Mouse (Mus musculus): ENCODE data around the gene Matn1.

Matn1 gene

DNA sequence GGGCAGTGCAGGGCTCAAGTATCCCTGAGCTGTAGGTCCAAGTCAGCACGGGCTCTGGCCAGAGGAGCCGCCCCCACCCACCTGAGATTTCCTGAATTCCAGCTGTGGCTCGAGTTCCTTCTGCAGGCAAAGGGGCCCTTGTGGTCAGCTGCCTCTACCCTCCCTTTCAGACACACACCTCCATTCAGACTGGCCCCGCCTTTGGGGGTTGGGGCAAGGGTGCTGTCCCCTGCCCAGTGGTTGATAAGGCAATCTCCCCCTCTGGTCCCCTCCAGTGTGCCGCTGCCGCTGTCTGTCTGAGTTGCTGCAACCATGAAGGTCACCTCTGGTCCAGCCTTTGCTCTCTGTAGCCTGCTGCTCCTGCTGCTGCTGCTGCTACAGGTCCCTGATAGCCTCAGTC is at the start of gene Matn1:
Gene Matn1, plus strand, starts transcription at position 274 of the 400 bp plus-strand sequence.
- no peak for DNase-seq (ENCODE audit: low spot score)

- no peak for DNase-seq (ENCODE audit: low spot score)
Observed at GRCm38 (mm10) chr4:130895701-130896100, 48.5 kb upstream of the Matn1 start.

GRCm38 (mm10) chr4:130896372-130896771 is 47.8 kb upstream of the Matn1 start:
- peak; percentile 41 for DNase-seq (ENCODE audit: low spot score)

- DNase-seq (ENCODE audit: low spot score) = no peak
Observed at GRCm38 (mm10) chr4:130899383-130899781, 44.8 kb upstream of the Matn1 start.

DNA sequence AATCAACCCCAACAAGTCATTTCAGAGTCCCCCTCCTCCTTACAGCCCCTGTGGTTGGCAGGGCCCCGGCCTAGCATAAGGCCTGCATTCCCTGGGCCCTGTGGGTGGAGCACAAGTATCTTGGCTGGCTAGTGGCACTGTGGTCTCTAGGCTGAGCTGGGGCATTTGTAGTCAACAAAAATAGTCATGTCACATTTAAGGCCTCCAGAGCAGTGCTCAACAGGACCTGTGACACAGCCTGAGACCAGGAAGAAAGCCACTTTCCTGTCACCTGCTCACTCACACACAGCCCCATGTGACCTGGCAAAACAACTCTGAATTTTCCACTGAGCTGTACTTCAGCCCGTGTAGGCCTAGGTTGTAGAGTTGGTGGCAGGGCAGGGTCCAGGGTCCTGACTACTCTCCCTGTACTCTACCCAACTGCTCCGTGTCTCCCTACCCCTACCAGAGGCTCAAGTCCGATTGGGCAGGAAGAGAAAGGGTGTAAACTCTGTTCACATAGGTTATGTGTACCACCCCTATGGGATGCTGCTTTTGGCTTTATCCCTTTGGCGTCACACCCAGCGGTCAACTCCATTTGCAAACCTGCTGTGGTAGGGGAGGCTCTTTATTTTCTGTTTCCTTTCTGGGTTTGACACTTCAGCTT is 44.3 kb upstream of the Matn1 start:
- no peak for DNase-seq (ENCODE audit: low spot score)

GRCm38 (mm10) chr4:130900746-130901145 is 43.4 kb upstream of the Matn1 start:
- no peak for DNase-seq (ENCODE audit: low spot score)

DNA sequence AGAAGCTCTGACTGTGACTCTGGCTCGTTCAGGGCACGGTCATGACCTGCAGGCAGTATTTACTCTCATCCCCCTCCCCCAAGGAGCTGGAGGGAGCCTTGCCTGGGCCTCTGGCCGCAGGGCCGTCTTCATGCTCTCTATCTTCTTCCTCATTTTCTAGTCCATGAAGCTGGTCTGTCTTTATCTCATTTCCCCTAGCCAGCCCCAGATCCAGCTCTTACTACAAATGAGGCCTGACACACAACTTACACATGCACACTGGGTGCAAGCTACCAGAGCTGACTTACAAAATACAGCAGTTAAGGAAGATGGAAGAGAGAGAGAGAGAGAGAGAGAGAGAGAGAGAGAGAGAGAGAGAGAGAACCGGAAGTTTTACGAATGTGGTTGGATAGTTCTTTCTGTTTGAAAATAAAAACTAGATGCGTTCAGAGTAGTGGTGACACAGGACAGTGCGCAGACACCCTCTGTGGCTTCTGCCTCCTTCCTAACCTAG is 41.9 kb upstream of the Matn1 start:
- no peak for DNase-seq (ENCODE audit: low spot score)

GRCm38 (mm10) chr4:130905025-130905424 is 39.2 kb upstream of the Matn1 start:
- DNase-seq (ENCODE audit: low spot score) = no peak

GRCm38 (mm10) chr4:130905882-130906281 is 38.3 kb upstream of the Matn1 start:
- DNase-seq (ENCODE audit: low spot score) = no peak

GRCm38 (mm10) chr4:130906296-130906695 is 37.9 kb upstream of the Matn1 start:
- DNase-seq (ENCODE audit: low spot score) = peak; percentile 62

GRCm38 (mm10) chr4:130907200-130908069 is 36.8 kb upstream of the Matn1 start:
- DNase-seq (ENCODE audit: low spot score) = no peak

GRCm38 (mm10) chr4:130908133-130908532 is 36.1 kb upstream of the Matn1 start:
- DNase-seq (ENCODE audit: low spot score) = no peak

GRCm38 (mm10) chr4:130909167-130909874 is 34.9 kb upstream of the Matn1 start:
- no peak for DNase-seq (ENCODE audit: low spot score)

- DNase-seq (ENCODE audit: low spot score) = no peak
Observed at GRCm38 (mm10) chr4:130910666-130911065, 33.5 kb upstream of the Matn1 start.

- DNase-seq (ENCODE audit: low spot score) = no peak
Observed at GRCm38 (mm10) chr4:130912626-130913025, 31.6 kb upstream of the Matn1 start.

GRCm38 (mm10) chr4:130913077-130913476 is 31.1 kb upstream of the Matn1 start, which contains the start of gene Laptm5:
Laptm5 (plus strand) TSS chr4:130913125.
- DNase-seq (ENCODE audit: low spot score) = no peak

- no peak for DNase-seq (ENCODE audit: low spot score)
Observed at GRCm38 (mm10) chr4:130913511-130913910, 30.7 kb upstream of the Matn1 start.

GRCm38 (mm10) chr4:130914011-130914410 is 30.2 kb upstream of the Matn1 start:
- DNase-seq (ENCODE audit: low spot score) = no peak

- no peak for DNase-seq (ENCODE audit: low spot score)
Observed at GRCm38 (mm10) chr4:130914527-130914926, 29.7 kb upstream of the Matn1 start.

DNA sequence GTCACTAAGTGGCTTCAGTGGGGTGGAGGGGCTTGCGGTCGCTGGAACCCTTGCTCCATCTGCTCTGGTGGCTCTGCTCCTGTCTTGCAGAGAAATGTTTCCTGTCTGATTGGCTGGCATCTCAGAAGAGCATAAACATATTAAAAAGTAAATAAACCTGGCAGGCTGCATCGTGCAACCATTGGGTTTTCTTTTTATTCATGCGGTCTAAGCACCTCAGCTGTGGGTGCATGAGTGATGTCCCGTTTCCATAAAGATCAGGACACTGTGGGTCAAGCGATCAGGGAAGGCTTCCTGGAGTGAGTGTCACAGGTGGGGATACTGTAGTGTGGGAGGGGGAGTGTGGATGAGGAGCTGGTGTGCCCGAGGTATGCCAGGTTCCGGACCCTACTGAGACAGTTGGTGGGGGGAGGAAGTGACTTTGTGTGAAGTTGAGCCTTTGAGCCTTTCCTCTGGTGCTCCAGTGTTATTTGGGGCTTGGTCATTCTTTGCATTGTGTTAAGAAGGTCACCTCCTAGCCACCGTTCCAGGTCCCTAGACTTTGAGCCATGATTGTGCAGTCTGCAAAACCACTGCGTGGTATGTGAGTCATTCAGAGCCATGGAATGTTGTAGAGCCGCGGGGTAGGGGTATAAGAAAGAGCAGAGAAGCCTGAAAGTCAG is 29.0 kb upstream of the Matn1 start:
- no peak for DNase-seq (ENCODE audit: low spot score)

GRCm38 (mm10) chr4:130915668-130916035 is 28.5 kb upstream of the Matn1 start:
- no peak for DNase-seq (ENCODE audit: low spot score)

DNA sequence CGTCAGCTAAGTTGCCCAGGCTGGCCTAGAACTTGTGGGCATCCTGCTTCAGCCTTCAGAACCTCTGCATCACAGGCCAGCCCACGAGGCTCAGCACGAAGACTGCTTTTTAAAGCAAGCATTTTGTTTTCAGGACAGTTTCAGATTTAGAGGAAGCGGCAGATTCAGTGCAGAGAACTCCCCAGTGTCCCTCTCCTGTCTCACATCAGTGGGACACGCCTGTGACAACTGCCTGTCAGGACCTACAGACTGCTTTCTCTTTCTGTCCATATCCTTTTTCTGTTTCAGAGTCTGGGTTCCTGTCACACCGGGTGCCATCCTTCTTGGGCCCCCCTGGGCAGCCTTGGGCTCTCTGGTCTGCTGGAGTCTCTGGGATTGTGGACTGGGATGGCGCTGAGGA is 27.5 kb upstream of the Matn1 start:
- no peak for DNase-seq (ENCODE audit: low spot score)
